Mouse (Mus musculus): ENCODE results near the gene Mast1. TPM values are rescaled to one million over a fixed set of nuclear protein-coding genes. Genes with fewer than 3 reads are reported as not detected.
A peak's percentile ranks its signal among the peaks of the same experiment; 100 is the strongest.

Gene Mast1
- polyA plus RNA-seq, 1 experiment from 2014 or later = 0.60 TPM

DNA sequence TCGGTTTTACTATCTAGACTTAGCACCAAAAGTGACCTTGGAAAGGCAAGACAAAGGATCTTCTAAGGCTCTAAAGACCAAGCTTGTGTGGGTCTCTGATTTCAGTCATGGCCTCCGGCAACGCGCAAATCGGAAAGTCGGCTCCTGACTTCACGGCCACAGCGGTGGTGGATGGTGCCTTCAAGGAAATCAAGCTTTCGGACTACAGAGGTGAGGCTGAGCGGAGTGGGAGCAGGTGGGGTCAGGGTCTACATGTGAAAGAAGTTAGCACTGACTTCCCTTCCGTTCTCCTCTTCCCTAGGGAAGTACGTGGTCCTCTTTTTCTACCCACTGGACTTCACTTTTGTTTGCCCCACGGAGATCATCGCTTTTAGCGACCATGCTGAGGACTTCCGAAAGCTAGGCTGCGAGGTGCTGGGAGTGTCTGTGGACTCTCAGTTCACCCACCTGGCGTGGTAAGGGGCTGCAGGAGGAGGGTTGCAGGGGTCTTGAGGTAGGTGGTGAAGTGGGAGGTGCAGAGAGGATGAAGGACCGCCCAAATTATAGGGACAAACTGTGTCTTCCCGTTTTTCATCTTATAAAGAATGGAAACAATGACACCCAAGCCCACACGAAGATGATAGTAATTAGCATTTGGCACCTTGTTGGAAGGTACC lies 33.1 kb upstream of the Mast1 start:
- Histone ChIP-seq H3K27me3 (no peaks in the 10 kb centered on the region), H3K4me3 (replicated peaks) (peak overlapping the region; percentile 80), H3K9ac (replicated peaks) (peak overlapping the region; percentile 92), H3K9me3 (no peaks in the 10 kb centered on the region), H3K4me2 (peak overlapping the region; percentile 90), H3K27ac (peak overlapping the region; percentile 89), H3K36me3 (peaks cover 44% of the 10 kb centered on the region), H3K4me1 (replicated peaks) (peaks cover 26% of the 10 kb centered on the region)
- no peak for ATAC-seq (ENCODE audit: insufficient number of reproducible peaks, insufficient read depth, low FRiP score, low TSS enrichment, low read depth)
- whole genome bisulfite sequencing = 9% methylated on average over 21 of the region's 21 CpGs

DNA sequence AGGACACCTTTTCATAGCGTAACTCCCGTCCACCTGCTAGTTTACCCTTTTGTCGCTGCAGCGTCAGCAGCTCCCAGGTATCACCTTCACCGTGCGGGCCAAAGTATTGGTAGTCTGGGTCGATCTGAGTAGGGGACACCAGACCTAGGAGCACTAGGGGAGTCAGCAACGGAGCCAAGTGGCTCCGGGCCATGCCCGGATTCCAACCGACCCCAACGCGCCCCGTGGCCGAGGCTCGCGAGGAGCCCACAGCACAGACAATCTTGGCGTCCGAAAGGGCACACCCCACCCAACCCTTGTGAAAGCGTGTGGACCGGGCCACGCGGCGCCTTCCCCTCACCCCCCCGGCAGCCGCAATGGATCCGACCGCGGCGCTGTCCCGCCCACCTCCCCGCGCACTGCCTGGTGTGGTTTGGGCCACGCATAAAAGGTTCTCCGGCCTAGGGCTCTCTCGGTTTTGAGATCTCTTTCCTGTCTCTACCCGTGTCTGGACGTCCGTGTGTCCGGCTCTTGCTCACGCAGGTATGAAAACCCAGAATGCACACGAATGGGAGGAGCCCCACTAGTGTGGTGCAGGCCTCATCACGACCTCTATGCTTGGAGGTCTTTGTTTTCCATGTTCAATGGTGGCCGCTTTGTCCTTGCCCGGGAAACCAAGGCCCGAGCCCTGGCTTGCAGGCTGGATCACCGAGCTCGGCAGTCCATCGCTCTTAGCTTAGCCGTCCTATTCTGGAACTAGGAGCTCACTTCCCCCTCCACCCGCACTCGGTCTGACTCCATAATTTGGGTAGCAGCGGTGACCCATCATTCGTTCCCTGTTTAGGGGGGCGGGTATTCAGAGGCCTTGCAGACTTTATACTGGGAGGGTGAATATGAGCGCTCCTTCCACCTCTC lies 32.3 kb upstream of the Mast1 start, which contains the start of the genes Gm49661, Prdx2 and Rnaseh2a:
Gm49661 (minus strand) TSS at position 193 of the 894 bp plus-strand sequence.
Prdx2 (plus strand) TSS at position 347 of the 894 bp plus-strand sequence.
Rnaseh2a (minus strand) TSS at position 527 of the 894 bp plus-strand sequence.
- Histone ChIP-seq H3K4me2 (peak within 1 kb of the TSS; percentile 90), H3K4me1 (replicated peaks) (peaks cover 31% of the 10 kb centered on the region), H3K27ac (peak within 1 kb of the TSS; percentile 89), H3K9ac (replicated peaks) (peak within 1 kb of the TSS; percentile 92), H3K36me3 (peaks cover 36% of the 10 kb centered on the region), H3K27me3 (no peaks in the 10 kb centered on the region), H3K4me3 (replicated peaks) (peak within 1 kb of the TSS; percentile 80), H3K9me3 (no peaks in the 10 kb centered on the region)
- WGBS = under 1% methylated on average over 56 of the region's 56 CpGs
- ATAC-seq (ENCODE audit: insufficient number of reproducible peaks, insufficient read depth, low FRiP score, low TSS enrichment, low read depth) = peak; percentile 60

DNA sequence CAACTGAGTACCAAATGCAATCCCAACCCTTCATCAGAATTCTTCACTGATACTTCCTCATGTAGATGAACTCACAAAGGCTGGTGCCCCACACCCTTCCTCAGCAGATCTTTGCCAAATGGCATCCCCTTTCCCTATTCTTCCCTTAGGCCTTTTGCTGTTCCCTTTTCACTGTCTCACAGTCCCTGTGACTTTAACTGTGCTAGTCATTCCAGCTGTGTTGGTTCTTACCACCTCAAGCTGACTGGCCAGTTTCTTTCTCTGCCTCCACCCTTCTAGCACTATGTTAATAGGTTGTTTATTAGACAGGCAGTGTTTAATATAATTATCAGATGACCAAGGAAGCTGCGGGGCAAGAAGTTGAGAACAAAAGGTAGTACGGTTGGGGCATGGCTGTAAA lies 31.5 kb upstream of the Mast1 start:
- Histone ChIP-seq H3K27me3 (no peaks in the 10 kb centered on the region), H3K4me3 (replicated peaks) (peak overlapping the region; percentile 80), H3K27ac (peak overlapping the region; percentile 89), H3K9me3 (no peaks in the 10 kb centered on the region), H3K36me3 (peaks cover 31% of the 10 kb centered on the region), H3K9ac (replicated peaks) (peak overlapping the region; percentile 92), H3K4me2 (peak overlapping the region; percentile 90), H3K4me1 (replicated peaks) (peaks cover 31% of the 10 kb centered on the region)
- no peak for ATAC-seq (ENCODE audit: insufficient number of reproducible peaks, insufficient read depth, low FRiP score, low TSS enrichment, low read depth)
- WGBS = 15% methylated on average over 2 of the region's 2 CpGs

DNA sequence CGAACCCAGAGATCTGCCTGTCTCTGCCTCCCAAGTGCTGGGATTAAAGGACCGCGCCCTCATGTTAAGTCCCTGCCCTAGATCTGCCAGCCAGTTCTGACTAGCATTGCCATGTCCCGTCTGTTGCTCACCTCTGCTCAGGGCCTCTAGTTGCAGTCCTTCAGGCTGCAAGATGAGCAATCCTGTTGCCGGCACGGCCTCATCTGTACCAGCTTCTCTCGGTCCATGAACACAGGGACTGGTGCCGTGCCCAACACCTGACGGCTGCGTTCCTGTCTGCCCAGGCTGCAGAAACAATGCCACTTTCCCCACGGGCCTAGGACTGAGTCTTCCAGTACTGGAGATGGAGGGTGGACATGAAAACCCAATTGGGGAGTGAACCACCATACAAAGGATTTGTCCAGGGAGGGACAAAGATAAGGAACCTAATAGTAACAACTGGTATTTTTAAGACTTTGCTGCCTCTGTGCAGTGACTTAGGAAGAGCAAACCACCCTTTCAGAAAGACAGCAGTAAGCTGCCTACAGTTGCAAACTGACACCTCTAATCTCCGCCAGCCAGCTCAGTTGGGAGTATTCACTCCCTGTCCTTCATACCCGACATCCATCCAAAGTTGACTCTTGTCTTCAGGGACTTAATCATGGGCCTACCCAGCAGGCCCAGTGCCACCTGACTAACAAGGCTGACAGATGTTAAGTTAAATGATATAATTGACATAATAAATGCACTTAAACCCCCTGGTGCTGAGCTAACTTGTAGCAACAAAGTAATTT lies 30.6 kb upstream of the Mast1 start:
- 90% methylated on average over 13 of the region's 13 CpGs for WGBS
- Histone ChIP-seq H3K36me3 (peaks cover 25% of the 10 kb centered on the region), H3K4me2 (peak overlapping the region; percentile 90; the same call in 1 of the 2 replicates)

GRCm38 (mm10) chr8:84966603-84967002 lies 29.4 kb upstream of the Mast1 start:
- WGBS = 58% methylated on average over 3 of the region's 3 CpGs
- H3K9ac ChIP-seq (replicated peaks) = peak overlapping the region; percentile 66; the same call in 1 of the 2 replicates
- no peak for ATAC-seq (ENCODE audit: insufficient number of reproducible peaks, insufficient read depth, low FRiP score, low TSS enrichment, low read depth)
- H3K4me3 ChIP-seq (replicated peaks) = peak overlapping the region; percentile 66
- peaks cover 31% of the 10 kb centered on the region for H3K4me1 ChIP-seq (replicated peaks)
- H3K4me2 ChIP-seq = peak overlapping the region; percentile 72
- peaks cover 25% of the 10 kb centered on the region for H3K36me3 ChIP-seq
- no peaks in the 10 kb centered on the region for H3K9me3 ChIP-seq
- no peak overlapping the region for H3K27ac ChIP-seq
- no peaks in the 10 kb centered on the region for H3K27me3 ChIP-seq

More for the DNA sequence above, 30.6 kb upstream of the Mast1 start:
- Histone ChIP-seq H3K9ac (replicated peaks) (peak overlapping the region; percentile 92; the same call in 1 of the 2 replicates), H3K4me3 (replicated peaks) (no peak overlapping the region), H3K4me1 (replicated peaks) (peaks cover 31% of the 10 kb centered on the region), H3K9me3 (no peaks in the 10 kb centered on the region), H3K27me3 (no peaks in the 10 kb centered on the region), H3K27ac (no peak overlapping the region)
- no peak for ATAC-seq (ENCODE audit: insufficient number of reproducible peaks, insufficient read depth, low FRiP score, low TSS enrichment, low read depth)

DNA sequence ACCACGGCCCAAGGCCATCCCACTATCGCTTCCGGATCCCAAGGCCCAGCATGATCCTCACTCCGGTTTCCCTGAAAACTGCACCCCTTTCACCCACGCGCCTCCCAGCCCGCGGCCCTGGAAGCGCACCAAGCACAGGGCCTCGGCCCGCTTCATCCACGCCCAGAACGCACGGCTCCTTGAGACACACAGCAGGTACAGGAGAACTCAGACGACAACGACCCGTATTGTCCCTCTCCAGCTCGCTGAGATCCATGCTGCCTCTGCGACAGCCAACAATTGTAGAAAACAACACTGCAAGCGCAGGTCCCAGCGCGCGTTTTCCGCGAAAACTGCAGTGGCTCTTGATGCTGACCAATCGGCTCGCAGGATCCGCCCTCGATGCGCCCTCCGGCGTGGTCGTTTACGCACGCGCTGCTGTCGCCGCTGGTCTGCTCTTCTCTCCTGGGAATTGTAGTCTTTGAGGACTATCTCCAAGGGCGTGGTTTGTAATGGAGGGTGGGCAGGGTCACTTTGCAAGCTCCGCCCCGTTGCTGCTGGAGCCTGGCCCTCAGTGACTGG lies 28.7 kb upstream of the Mast1 start:
- peak overlapping the region; percentile 72 for H3K4me2 ChIP-seq
- peak overlapping the region; percentile 66 for H3K9ac ChIP-seq (replicated peaks)
- H3K27me3 ChIP-seq = no peaks in the 10 kb centered on the region
- peaks cover 25% of the 10 kb centered on the region for H3K36me3 ChIP-seq
- H3K4me3 ChIP-seq (replicated peaks) = peak overlapping the region; percentile 66
- H3K4me1 ChIP-seq (replicated peaks) = peaks cover 25% of the 10 kb centered on the region
- H3K27ac ChIP-seq = peak overlapping the region; percentile 79
- H3K9me3 ChIP-seq = no peaks in the 10 kb centered on the region
- peak; percentile 63 for ATAC-seq (ENCODE audit: insufficient number of reproducible peaks, insufficient read depth, low FRiP score, low TSS enrichment, low read depth)
- WGBS = under 1% methylated on average over 41 of the region's 41 CpGs

DNA sequence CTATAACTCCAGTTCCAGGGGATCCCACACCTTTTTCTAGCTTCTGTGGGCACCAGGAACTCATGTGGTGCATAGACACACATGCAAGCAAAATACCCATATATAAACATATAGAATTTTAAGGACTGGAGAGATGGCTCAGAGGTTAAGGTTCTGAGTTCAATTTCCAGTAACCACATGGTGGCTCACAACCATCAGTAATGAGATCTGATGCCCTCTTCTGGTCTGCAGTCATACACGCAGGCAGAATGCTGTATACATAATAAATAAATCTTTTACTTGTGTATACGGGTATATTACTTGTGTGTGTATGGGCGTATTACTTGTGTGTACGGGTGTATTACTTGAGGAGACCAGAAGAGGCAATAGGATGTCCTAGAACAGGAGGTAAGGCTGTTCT lies 26.8 kb upstream of the Mast1 start:
- H3K9me3 ChIP-seq = no peaks in the 10 kb centered on the region
- H3K4me2 ChIP-seq = no peak overlapping the region
- WGBS = 90% methylated on average over 4 of the region's 4 CpGs
- ATAC-seq (ENCODE audit: insufficient number of reproducible peaks, insufficient read depth, low FRiP score, low TSS enrichment, low read depth) = no peak
- H3K27me3 ChIP-seq = no peaks in the 10 kb centered on the region
- peaks cover 36% of the 10 kb centered on the region for H3K36me3 ChIP-seq
- peaks cover 20% of the 10 kb centered on the region for H3K4me1 ChIP-seq (replicated peaks)
- no peak overlapping the region for H3K27ac ChIP-seq
- H3K4me3 ChIP-seq (replicated peaks) = no peak overlapping the region
- no peak overlapping the region for H3K9ac ChIP-seq (replicated peaks)

DNA sequence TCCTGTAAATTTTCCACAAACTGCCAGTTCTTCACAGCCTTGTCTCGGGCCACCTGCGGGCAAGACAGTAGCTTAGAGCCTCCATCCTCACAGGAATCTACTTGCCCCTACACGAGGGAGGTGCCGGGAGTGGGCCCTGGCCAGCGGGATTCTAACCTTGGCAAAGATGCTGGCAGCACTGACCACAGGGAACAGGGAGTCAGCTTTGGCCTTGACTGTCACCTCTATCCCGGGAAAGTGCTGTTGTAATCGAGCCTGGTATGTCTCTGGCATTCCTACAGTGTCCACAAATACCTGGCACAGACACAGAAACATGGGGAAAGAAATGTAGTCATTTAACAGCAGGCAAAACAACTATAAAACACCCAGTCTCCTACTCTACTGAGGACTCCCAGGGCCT lies 22.7 kb upstream of the Mast1 start:
- WGBS = 89% methylated on average over 7 of the region's 7 CpGs
- peaks cover 61% of the 10 kb centered on the region for H3K36me3 ChIP-seq
- no peak overlapping the region for H3K4me3 ChIP-seq (replicated peaks)
- H3K27ac ChIP-seq = no peak overlapping the region
- no peaks in the 10 kb centered on the region for H3K9me3 ChIP-seq
- H3K9ac ChIP-seq (replicated peaks) = no peak overlapping the region
- ATAC-seq (ENCODE audit: insufficient number of reproducible peaks, insufficient read depth, low FRiP score, low TSS enrichment, low read depth) = no peak
- H3K27me3 ChIP-seq = no peaks in the 10 kb centered on the region; the same call in 1 of the 2 replicates
- H3K4me2 ChIP-seq = no peak overlapping the region
- H3K4me1 ChIP-seq (replicated peaks) = peaks cover under 1% of the 10 kb centered on the region; the same call in 1 of the 2 replicates

DNA sequence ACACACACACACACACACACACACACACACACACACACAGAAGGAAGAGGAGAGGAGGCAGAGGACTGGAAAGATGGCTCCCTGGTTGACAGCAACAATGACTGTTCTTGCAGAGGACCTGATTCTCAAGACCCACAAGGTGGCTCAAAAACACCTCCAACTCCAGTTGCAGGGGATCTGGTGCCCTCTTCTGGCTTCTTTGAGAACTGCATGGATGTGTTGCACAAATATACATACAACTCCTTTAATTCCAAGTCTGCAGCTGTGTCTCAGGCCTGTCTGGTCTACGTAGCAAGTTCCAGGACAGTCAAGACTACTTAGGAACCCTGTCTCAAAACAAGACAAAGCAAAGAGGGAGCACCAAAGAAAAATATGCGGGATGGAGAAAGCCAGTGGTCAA lies 19.6 kb upstream of the Mast1 start:
- no peak for ATAC-seq (ENCODE audit: insufficient number of reproducible peaks, insufficient read depth, low FRiP score, low TSS enrichment, low read depth)
- Histone ChIP-seq H3K36me3 (peaks cover 48% of the 10 kb centered on the region), H3K9ac (replicated peaks) (no peak overlapping the region), H3K27ac (no peak overlapping the region), H3K4me1 (replicated peaks) (no peaks in the 10 kb centered on the region), H3K4me2 (no peak overlapping the region), H3K9me3 (0 out of 2 replicates have a peak, but pooled peaks cover 3% of the 10 kb centered on the region), H3K4me3 (replicated peaks) (no peak overlapping the region), H3K27me3 (peaks cover 20% of the 10 kb centered on the region)
- WGBS = 60% methylated on average over 2 of the region's 2 CpGs

DNA sequence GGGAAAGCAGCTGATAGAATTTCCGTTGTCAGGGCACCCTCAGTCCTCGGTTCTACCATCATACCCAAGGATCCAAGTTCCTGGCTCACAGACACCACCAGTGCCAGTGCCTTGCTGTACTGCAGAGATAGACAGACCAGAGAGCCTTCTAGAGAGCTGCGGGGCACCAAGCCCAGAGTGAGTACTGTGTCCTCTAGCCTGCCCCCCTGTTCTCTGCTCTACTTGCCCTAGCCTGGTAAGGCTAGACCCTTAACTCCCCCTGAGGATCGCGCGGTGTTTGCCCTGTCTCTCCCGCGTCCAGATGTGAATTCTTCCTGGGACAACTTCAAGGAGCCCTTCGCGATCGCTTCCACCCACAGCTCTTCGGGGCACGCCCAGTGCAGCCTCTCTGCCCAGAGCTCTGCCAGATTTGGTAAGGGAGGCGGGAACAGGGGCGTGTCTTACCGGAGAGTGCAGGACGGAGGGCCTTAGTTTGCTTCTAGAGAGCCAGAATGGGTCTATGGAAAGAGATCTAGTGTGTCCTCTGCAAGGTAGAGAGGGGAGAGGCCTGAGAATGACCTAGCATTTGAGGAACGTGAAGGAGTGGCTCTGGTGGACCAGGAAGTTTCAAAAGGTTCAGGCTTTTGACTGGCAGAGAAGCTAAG lies 15.6 kb upstream of the Mast1 start:
- 7% methylated on average over 18 of the region's 18 CpGs for WGBS
- H3K4me2 ChIP-seq = no peak overlapping the region
- H3K4me1 ChIP-seq (replicated peaks) = no peaks in the 10 kb centered on the region
- H3K9me3 ChIP-seq = 0 out of 2 replicates have a peak, but pooled peaks cover 3% of the 10 kb centered on the region
- no peak overlapping the region for H3K9ac ChIP-seq (replicated peaks)
- no peak for ATAC-seq (ENCODE audit: insufficient number of reproducible peaks, insufficient read depth, low FRiP score, low TSS enrichment, low read depth)
- H3K27ac ChIP-seq = no peak overlapping the region
- H3K4me3 ChIP-seq (replicated peaks) = no peak overlapping the region
- peaks cover 13% of the 10 kb centered on the region for H3K36me3 ChIP-seq
- H3K27me3 ChIP-seq = peaks cover 56% of the 10 kb centered on the region
